Mouse (Mus musculus) liver (tissue): Measurements from ENCODE around the gene Rbfox2.

Experiments used
- DNase-seq: peaks from one replicate; pipeline ENCODE4 v3.0.0-alpha.2; 2020; ENCODE audit warnings: mixed read lengths

Gene Rbfox2

GRCm38 (mm10) chr15:77268415-77268814 lies 38.4 kb downstream of the Rbfox2 start:
- DNase-seq, result no peak

GRCm38 (mm10) chr15:77265318-77265717 lies 41.5 kb downstream of the Rbfox2 start:
- no peak for DNase-seq

GRCm38 (mm10) chr15:77264314-77264713 lies 42.5 kb downstream of the Rbfox2 start:
- no peak for DNase-seq

GRCm38 (mm10) chr15:77262782-77263181 lies 44.0 kb downstream of the Rbfox2 start:
- no peak for DNase-seq

GRCm38 (mm10) chr15:77257437-77258229 lies 49.2 kb downstream of the Rbfox2 start:
- peak; percentile 53 for DNase-seq

- no peak for DNase-seq
Observed at GRCm38 (mm10) chr15:77256782-77257181, 50.0 kb downstream of the Rbfox2 start.

GRCm38 (mm10) chr15:77254636-77255035 lies 52.2 kb downstream of the Rbfox2 start:
- DNase-seq, result no peak

GRCm38 (mm10) chr15:77254128-77254527 lies 52.7 kb downstream of the Rbfox2 start:
- DNase-seq, result no peak

- no peak for DNase-seq
Observed at GRCm38 (mm10) chr15:77251706-77252105, 55.1 kb downstream of the Rbfox2 start.

GRCm38 (mm10) chr15:77250806-77251205 lies 56.0 kb downstream of the Rbfox2 start:
- no peak for DNase-seq

GRCm38 (mm10) chr15:77249421-77249820 lies 57.4 kb downstream of the Rbfox2 start:
- no peak for DNase-seq

GRCm38 (mm10) chr15:77245418-77246365 lies 61.1 kb downstream of the Rbfox2 start:
- DNase-seq, result peak; percentile 22

GRCm38 (mm10) chr15:77244634-77245033 lies 62.2 kb downstream of the Rbfox2 start:
- DNase-seq, result no peak

- no peak for DNase-seq
Observed at GRCm38 (mm10) chr15:77243876-77244560, 62.8 kb downstream of the Rbfox2 start.

GRCm38 (mm10) chr15:77240607-77241006 lies 66.2 kb downstream of the Rbfox2 start:
- DNase-seq, result no peak

GRCm38 (mm10) chr15:77239564-77239963 lies 67.2 kb downstream of the Rbfox2 start:
- DNase-seq, result no peak

- no peak for DNase-seq
Observed at GRCm38 (mm10) chr15:77237661-77238060, 69.1 kb downstream of the Rbfox2 start.

GRCm38 (mm10) chr15:77236055-77236567 lies 70.7 kb downstream of the Rbfox2 start:
- no peak for DNase-seq

- no peak for DNase-seq
Observed at GRCm38 (mm10) chr15:77235551-77235950, 71.3 kb downstream of the Rbfox2 start.

- DNase-seq, result no peak
Observed at GRCm38 (mm10) chr15:77234296-77234695, 72.5 kb downstream of the Rbfox2 start.

- no peak for DNase-seq
Observed at GRCm38 (mm10) chr15:77230144-77230543, 76.7 kb downstream of the Rbfox2 start.

- DNase-seq, result no peak
Observed at GRCm38 (mm10) chr15:77226831-77227354, 79.9 kb downstream of the Rbfox2 start.

GRCm38 (mm10) chr15:77225858-77226257 lies 80.9 kb downstream of the Rbfox2 start:
- no peak for DNase-seq
